ENCODE assay signal across 8 mouse cellular contexts in genomic region chr6:113623941-113624751, GRCm38 (mm10). TPM values are rescaled to one million over a fixed set of nuclear protein-coding genes. Genes with fewer than 3 reads are reported as not detected.
DNase-seq lines count a peak whose midpoint lies in the region; ATAC-seq and TF ChIP-seq lines count a peak whose summit lies in the region.

Gene Vhl (plus strand): TSS chr6:113623959.

- peak; percentile 66; the same call in 1 of the 2 replicates for ATAC-seq in embryonic facial prominence, embryonic 13.5 days (ENCODE audit: insufficient number of reproducible peaks, insufficient read depth, low FRiP score, low TSS enrichment, low read depth)
- ATAC-seq in limb, embryonic 14.5 days (ENCODE audit: low FRiP score, low read depth), result peak; percentile 87
- ATAC-seq in midbrain, embryonic 16.5 days, result peak; percentile 86

- H3K4me3 ChIP-seq in embryonic facial prominence, embryonic 13.5 days, result peak within 1 kb of the TSS; percentile 62
- peak within 1 kb of the TSS; percentile 83 for H3K4me3 ChIP-seq in kidney, adult 2 months (ENCODE audit: insufficient read depth, low read depth, low read length)
- peak within 1 kb of the TSS; percentile 76 for H3K4me3 ChIP-seq in limb, embryonic 14.5 days (replicated peaks; ENCODE audit: low read length)
- H3K4me3 ChIP-seq in midbrain, embryonic 16.5 days (ENCODE audit: low read depth, low read length), result peak within 1 kb of the TSS; percentile 79

- peak within 1 kb of the TSS; percentile 87 for H3K27ac ChIP-seq in embryonic facial prominence, embryonic 13.5 days
- peak within 1 kb of the TSS; percentile 81 for H3K27ac ChIP-seq in kidney, adult 2 months (ENCODE audit: insufficient read depth, low read depth, low read length)
- H3K27ac ChIP-seq in limb, embryonic 14.5 days (replicated peaks; ENCODE audit: low read depth, low read length), result peak within 1 kb of the TSS; percentile 88
- peak within 1 kb of the TSS; percentile 87 for H3K27ac ChIP-seq in midbrain, embryonic 16.5 days (ENCODE audit: low read length)

- H3K27me3 ChIP-seq in embryonic facial prominence, embryonic 13.5 days, result no peaks in the 10 kb centered on the region
- no peaks in the 10 kb centered on the region for H3K27me3 ChIP-seq in kidney, adult 2 months (replicated peaks; ENCODE audit: control insufficient read depth, insufficient read depth, low read length)
- H3K27me3 ChIP-seq in limb, embryonic 14.5 days (ENCODE audit: control insufficient read depth, insufficient read depth, low read length), result no peaks in the 10 kb centered on the region
- no peaks in the 10 kb centered on the region for H3K27me3 ChIP-seq in midbrain, embryonic 16.5 days (ENCODE audit: control insufficient read depth, insufficient read depth, low read depth, low read length)

- TF ChIP-seq POLR2A in kidney, adult 2 months (IDR thresholded peaks at IDR 0.05; ENCODE audit: low read depth, low read length), result peak; percentile 42
- TF ChIP-seq POLR2A in limb, embryonic 14.5 days (IDR thresholded peaks at IDR 0.05; ENCODE audit: borderline replicate concordance, extremely low read depth, insufficient read depth, insufficient read length), result peak; percentile 63; the same call in 1 of the 2 replicates

- peaks cover 16% of the 10 kb centered on the region for H3K36me3 ChIP-seq in embryonic facial prominence, embryonic 13.5 days
- H3K36me3 ChIP-seq in kidney, adult 2 months (ENCODE audit: control insufficient read depth, insufficient read depth, low read length), result no peaks in the 10 kb centered on the region
- H3K36me3 ChIP-seq in limb, embryonic 14.5 days (ENCODE audit: control insufficient read depth, insufficient read depth, low read length), result peaks cover 20% of the 10 kb centered on the region
- peaks cover 8% of the 10 kb centered on the region for H3K36me3 ChIP-seq in midbrain, embryonic 16.5 days (ENCODE audit: control insufficient read depth, insufficient read depth, low read length)

- H3K4me2 ChIP-seq in embryonic facial prominence, embryonic 13.5 days, result peak within 1 kb of the TSS; percentile 70
- H3K4me2 ChIP-seq in limb, embryonic 14.5 days (replicated peaks; ENCODE audit: low read depth, low read length, severe bottlenecking), result peak within 1 kb of the TSS; percentile 77
- H3K4me2 ChIP-seq in midbrain, embryonic 16.5 days (ENCODE audit: low read length), result peak within 1 kb of the TSS; percentile 75

- no peak for TF ChIP-seq CTCF in kidney, adult 2 months (conservative IDR thresholded peaks at IDR 0.05; ENCODE audit: insufficient read depth, insufficient read length, low read depth, low read length)

- under 1% methylated on average over 75 of the region's 76 CpGs for WGBS in embryonic facial prominence, embryonic 13.5 days
- under 1% methylated on average over 76 of the region's 76 CpGs for WGBS in kidney, adult 2 months
- 3% methylated on average over 45 of the region's 76 CpGs for WGBS in limb, embryonic 14.5 days
- under 1% methylated on average over 71 of the region's 76 CpGs for WGBS in midbrain, embryonic 16.5 days

- peak; percentile 88 for DNase-seq in layer of hippocampus, adult 11-12 months (ENCODE audit: low spot score)
- DNase-seq in layer of hippocampus, adult 9-10 months (ENCODE audit: low spot score), result no peak
- peak; percentile 93 to 95 for DNase-seq in heart, adult 18-20 months
- DNase-seq in kidney, adult 2 months, result peak; percentile 95
- peak; percentile 67 for DNase-seq in limb, embryonic 14.5 days (ENCODE audit: low spot score)
- peak; percentile 85 to 93 for DNase-seq in spleen, postnatal 10 days (ENCODE audit: low spot score in 2 of 2)

- H3K9ac ChIP-seq in embryonic facial prominence, embryonic 13.5 days, result peak within 1 kb of the TSS; percentile 78
- H3K9ac ChIP-seq in limb, embryonic 14.5 days (ENCODE audit: low read depth, low read length, severe bottlenecking), result peak within 1 kb of the TSS; percentile 84
- peak within 1 kb of the TSS; percentile 88 for H3K9ac ChIP-seq in midbrain, embryonic 16.5 days (ENCODE audit: low read depth, low read length)

- H3K9me3 ChIP-seq in embryonic facial prominence, embryonic 13.5 days, result no peaks in the 10 kb centered on the region
- no peaks in the 10 kb centered on the region for H3K9me3 ChIP-seq in limb, embryonic 14.5 days (ENCODE audit: control insufficient read depth, low read length)
- H3K9me3 ChIP-seq in midbrain, embryonic 16.5 days (replicated peaks; ENCODE audit: control insufficient read depth, low read length, poor library complexity, severe bottlenecking), result no peaks in the 10 kb centered on the region

- peaks cover 16% of the 10 kb centered on the region for H3K4me1 ChIP-seq in embryonic facial prominence, embryonic 13.5 days
- H3K4me1 ChIP-seq in kidney, adult 2 months (ENCODE audit: control insufficient read depth, insufficient read depth, low read length), result peaks cover 3% of the 10 kb centered on the region; the same call in 1 of the 2 replicates
- H3K4me1 ChIP-seq in limb, embryonic 14.5 days (ENCODE audit: control insufficient read depth, insufficient read depth, low read length), result peaks cover 11% of the 10 kb centered on the region
- peaks cover 16% of the 10 kb centered on the region for H3K4me1 ChIP-seq in midbrain, embryonic 16.5 days (ENCODE audit: control insufficient read depth, insufficient read depth, low read length)

RNA-seq across cellular contexts. Expression of gene Vhl, which starts in this region (rescaled TPM):
- 48.0 and 50.0 TPM in 2 replicates for polyA plus RNA-seq in embryonic facial prominence, embryonic 13.5 days (2015; fragmentation: Nextera tagmentation; extraction: Ambion mirVana)
- 10 to 100 TPM in 1 of 2 experiments, 1 to 10 TPM in 1; 9.3 to 11.1 TPM for total RNA-seq in heart, adult 18-20 months (2021)
- 19.0 and 24.6 TPM in 2 replicates for polyA plus RNA-seq in kidney, adult 2 months (2012; rRNA removed)
- polyA plus RNA-seq in limb, embryonic 14.5 days (2012; rRNA removed), result 36.2 and 37.2 TPM in 2 replicates
- 55.3 and 60.4 TPM in 2 replicates for polyA plus RNA-seq in limb, embryonic 14.5 days (2014; fragmentation: Nextera tagmentation; extraction: Ambion mirVana)
- 70.1 and 77.8 TPM in 2 replicates for polyA plus RNA-seq in midbrain, embryonic 16.5 days (2015; fragmentation: Nextera tagmentation; extraction: Ambion mirVana)
